Mouse (Mus musculus) ZHBTc4 (cell line): ENCODE results near the gene Abcg2.

Source experiments
- DNase-seq: peaks from one replicate; pipeline ENCODE4 v3.0.0-alpha.2; 2011; ENCODE audit warnings: low read depth, low spot score

Abcg2 gene

GRCm38 (mm10) chr6:58638566-58638965 lies 54.2 kb downstream of the Abcg2 start:
- no peak for DNase-seq

GRCm38 (mm10) chr6:58639391-58639790 lies 55.1 kb downstream of the Abcg2 start:
- no peak for DNase-seq

GRCm38 (mm10) chr6:58640333-58641018 lies 56.2 kb downstream of the Abcg2 start:
- DNase-seq, result peak; percentile 91

DNA sequence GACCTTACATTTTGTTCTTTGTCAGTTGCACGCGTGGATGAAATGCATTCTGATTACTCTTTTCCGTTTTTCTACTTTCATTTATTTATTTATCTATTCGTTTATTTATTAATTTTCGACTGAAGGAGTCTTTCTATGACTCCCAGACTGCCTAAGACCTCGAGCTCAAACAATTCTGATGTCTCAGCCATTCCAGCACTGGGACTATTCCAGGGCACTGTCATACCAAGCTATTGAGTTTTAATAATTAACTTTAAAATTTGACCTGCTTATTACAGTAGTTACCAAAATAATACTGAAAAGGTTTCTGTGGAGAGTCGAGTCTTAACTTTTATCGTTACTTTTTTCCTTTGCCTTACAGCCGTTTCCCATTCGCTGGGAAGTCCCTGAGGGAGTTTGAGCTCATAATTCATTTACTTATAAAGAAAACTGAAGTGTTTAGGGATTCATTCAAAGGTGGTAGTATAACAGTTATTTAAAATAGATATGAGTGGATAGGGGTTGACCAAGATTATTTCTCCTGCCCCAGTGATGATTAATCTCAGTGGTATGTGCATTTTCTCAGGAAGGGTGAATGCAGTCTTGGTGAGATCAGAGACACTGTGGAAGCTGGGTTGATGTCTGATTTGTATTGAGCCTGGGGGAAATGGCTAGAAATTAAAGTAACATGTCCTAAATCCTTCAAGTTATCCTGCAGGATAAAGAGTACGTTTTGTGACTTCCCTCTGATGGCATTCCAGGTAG lies 56.9 kb downstream of the Abcg2 start:
- no peak for DNase-seq

GRCm38 (mm10) chr6:58642191-58642590 lies 57.9 kb downstream of the Abcg2 start:
- DNase-seq, result no peak

- no peak for DNase-seq
These were observed 60.3 kb downstream of the Abcg2 start for GRCm38 (mm10) chr6:58644586-58644985.

GRCm38 (mm10) chr6:58648100-58648749 lies 63.9 kb downstream of the Abcg2 start:
- DNase-seq, result no peak

- no peak for DNase-seq
These were observed 65.8 kb downstream of the Abcg2 start for GRCm38 (mm10) chr6:58650136-58650535.

- DNase-seq, result no peak
These were observed 66.7 kb downstream of the Abcg2 start for GRCm38 (mm10) chr6:58651038-58651437.

GRCm38 (mm10) chr6:58660951-58661575 lies 76.7 kb downstream of the Abcg2 start:
- no peak for DNase-seq

DNA sequence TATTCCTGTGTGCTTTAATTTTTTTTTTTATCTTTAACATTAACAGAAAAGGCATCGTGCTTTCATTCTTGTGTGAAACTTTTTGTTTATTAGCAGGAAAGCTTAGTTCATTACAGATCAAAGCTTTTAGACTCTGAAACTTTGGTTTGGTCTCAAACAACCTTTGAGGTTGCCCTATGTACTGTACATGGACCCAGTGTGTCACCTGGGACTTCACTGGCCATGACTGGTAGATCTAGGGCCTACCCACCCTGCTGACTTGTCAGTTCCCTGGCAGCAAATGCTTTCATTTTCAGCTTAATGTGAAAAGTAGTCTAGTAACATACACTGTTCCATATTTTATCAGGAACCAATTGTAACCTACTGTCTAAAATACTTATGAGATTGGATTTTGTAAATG lies 93.5 kb downstream of the Abcg2 start:
- no peak for DNase-seq

DNA sequence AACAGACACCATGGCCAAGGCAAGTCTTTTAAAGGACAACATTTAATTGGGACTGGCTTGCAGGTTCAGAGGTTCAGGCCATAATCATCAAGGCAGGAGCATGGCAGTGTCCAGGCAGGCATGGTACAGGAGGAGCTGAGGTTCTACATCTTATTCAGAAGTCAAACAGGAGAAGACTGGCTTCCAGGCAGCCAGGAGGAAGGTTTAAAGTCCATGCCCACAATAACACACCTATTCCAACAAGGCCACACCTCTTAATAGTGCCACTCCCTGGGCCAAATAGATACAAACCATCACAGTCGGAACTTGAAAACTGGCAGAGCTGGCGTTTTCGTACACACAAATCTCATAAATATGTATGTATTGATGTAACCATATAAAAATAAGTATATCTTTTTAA lies 94.2 kb downstream of the Abcg2 start:
- DNase-seq, result no peak

DNA sequence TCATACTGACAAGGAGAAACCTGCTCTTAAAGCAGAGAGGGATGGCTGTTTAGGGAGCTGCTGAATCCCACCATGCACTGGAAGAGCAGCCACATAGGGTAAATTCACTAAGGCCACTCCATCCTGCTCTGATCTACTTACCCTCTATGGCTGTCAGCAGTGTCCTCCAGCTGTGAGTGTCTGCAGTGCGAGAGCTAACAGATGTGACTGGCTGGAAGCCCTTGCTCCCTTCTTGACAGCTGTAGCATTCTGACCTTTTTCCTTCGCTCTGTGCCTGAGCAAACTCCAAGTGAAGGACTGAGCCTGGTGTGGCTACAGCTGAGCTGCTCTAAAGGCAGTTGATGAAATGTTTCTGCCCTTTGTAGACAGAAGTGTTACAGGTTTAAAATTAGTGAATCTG lies 107.3 kb downstream of the Abcg2 start:
- DNase-seq, result no peak

GRCm38 (mm10) chr6:58694257-58694656 lies 109.9 kb downstream of the Abcg2 start:
- no peak for DNase-seq

DNA sequence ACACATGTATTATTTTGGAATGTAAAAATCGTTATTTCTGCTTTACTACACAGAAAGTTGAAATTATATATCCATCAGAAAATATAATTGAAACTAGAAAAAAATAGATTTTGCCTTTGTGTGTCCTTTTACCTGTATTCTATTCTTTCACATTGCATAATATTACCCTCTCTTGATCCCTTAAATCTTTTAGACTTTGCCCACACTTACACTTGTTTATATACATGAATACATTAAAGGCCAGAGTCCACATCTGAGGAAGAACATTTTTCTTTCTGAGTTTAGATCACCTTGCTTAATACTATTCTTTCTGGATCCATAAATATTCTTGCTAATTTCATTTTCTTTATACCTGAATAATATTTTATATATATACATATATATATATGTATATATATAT lies 110.4 kb downstream of the Abcg2 start:
- no peak for DNase-seq

DNA sequence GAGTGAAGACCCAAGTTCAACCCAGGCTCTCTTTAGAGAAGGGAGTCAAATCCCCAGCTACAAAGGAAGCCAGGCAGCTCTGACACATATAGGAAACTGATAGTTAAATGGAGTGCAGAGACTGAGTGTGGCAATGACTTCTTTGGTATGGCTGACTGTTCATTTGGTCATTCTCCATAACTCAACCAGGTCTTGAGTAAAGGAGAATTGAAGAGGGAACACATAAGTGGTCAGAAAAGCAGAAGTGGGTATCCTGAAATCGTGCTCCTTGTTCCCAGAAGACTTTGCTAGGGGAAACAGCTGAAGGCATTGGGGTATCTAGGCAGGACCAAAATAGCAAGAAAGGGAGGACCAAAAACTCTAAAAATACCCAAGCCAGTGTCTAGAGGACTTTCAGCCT lies 126.0 kb downstream of the Abcg2 start:
- no peak for DNase-seq

DNA sequence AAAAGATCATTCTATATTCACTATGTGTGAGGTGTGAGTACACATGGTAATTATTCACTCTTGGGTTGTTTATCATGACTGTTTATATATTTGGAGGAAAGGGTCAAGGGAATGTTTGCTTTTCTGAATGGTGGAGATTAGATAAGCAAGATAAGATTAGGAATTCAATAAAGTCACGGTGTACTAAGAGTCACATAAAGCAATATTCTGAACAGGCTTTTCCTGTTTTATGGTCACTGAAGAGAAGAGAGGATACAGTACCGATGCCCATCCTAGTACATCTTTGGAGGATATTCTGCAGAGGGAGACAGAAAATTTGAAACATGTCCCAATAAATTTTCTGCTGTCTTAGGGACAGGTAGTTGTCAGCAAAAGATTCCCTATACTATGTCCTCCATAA lies 127.6 kb downstream of the Abcg2 start:
- no peak for DNase-seq

DNA sequence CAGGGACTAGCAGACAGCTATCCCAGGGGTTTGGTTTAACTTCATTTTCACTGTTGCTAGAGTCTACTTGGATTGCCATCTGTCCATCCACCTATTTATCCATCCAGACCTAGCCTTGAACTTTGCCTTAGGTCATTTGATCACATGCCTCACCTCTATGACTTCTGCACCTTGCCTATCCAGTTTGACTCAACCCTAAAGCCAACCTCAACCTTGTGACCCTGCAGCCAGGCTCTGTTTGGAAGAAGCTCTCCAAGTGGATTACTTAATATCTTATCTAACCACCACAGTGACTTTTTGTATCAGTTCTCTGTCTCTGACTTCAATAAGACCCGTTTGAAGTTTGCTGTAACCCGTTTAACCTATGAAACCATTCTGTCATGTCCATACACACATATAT lies 149.5 kb downstream of the Abcg2 start:
- DNase-seq, result no peak

DNA sequence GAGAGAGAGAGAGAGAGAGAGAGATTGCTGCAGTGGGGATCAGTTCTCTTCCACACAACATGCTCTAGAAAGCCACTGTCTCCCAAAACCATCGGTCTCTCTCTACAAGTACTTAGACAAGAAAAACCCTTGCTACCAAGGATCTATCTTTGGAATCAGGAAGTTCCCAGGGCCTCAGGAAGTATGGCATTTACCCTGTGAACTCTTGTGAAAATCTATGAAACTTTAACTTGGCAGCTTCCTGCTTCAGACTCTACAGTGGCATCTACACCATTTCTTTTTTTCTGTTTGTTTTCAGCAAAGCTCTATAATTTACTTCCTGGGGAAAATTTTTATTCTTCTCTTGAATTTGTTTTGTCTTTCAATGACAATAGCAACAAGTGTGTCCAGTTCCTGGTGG lies 150.8 kb downstream of the Abcg2 start:
- no peak for DNase-seq
